Mouse (Mus musculus) right cerebral cortex, postnatal 14 days (tissue): ENCODE results near the gene Pramel4.
"Not testable (repeated sequence)": the region's sequence is repeated elsewhere in the genome, so short reads cannot be mapped to it uniquely, and the experiment has no call there.

ENCODE experiments used
- DNase-seq: peaks from one replicate; pipeline ENCODE4 v3.0.0; 2022

Pramel4 gene

GRCm38 (mm10) chr4:144058826-144059225, at the start of gene Pramel4:
Pramel4 (plus strand) TSS chr4:144059126.
- not testable (repeated sequence) for DNase-seq

GRCm38 (mm10) chr4:144106174-144106573, 47.2 kb downstream of the Pramel4 start, which contains the start of gene Gm13102:
Gm13102 (plus strand) TSS chr4:144106474.
- DNase-seq, result not testable (repeated sequence)
